Mouse (Mus musculus): ENCODE measurements around the gene Nat8f5.
"Not testable (repeated sequence)": the region's sequence is repeated elsewhere in the genome, so short reads cannot be mapped to it uniquely, and the experiment has no call there.

Nat8f5 gene

GRCm38 (mm10) chr6:85820837-85821236 is at the start of gene Nat8f5, which contains the start of gene Nat8f6:
Gene Nat8f5 (minus strand): TSS chr6:85820972.
Gene Nat8f6 (minus strand): TSS chr6:85820954.
- no peak for DNase-seq

- DNase-seq = not testable (repeated sequence)
Observed at GRCm38 (mm10) chr6:85869006-85869405, 48.2 kb upstream of the Nat8f5 start, which contains the start of gene Nat8f2. Gene Nat8f2 (minus strand): TSS chr6:85869158.

GRCm38 (mm10) chr6:85867726-85868690 is 47.2 kb upstream of the Nat8f5 start:
- no peak for DNase-seq

GRCm38 (mm10) chr6:85866995-85867394 is 46.2 kb upstream of the Nat8f5 start:
- DNase-seq = not testable (repeated sequence)

GRCm38 (mm10) chr6:85866166-85866565 is 45.4 kb upstream of the Nat8f5 start:
- DNase-seq = not testable (repeated sequence)

GRCm38 (mm10) chr6:85864900-85865639 is 44.3 kb upstream of the Nat8f5 start:
- not testable (repeated sequence) for DNase-seq

GRCm38 (mm10) chr6:85863840-85864239 is 43.1 kb upstream of the Nat8f5 start:
- no peak for DNase-seq

- no peak for DNase-seq
Observed at GRCm38 (mm10) chr6:85863136-85863535, 42.4 kb upstream of the Nat8f5 start.

- DNase-seq = no peak
Observed at GRCm38 (mm10) chr6:85862565-85862964, 41.8 kb upstream of the Nat8f5 start.

- no peak for DNase-seq
Observed at GRCm38 (mm10) chr6:85861247-85861646, 40.5 kb upstream of the Nat8f5 start.

GRCm38 (mm10) chr6:85856194-85856678 is 35.5 kb upstream of the Nat8f5 start:
- DNase-seq = no peak

GRCm38 (mm10) chr6:85853481-85853880 is 32.7 kb upstream of the Nat8f5 start:
- DNase-seq = no peak

GRCm38 (mm10) chr6:85851062-85851773 is 30.4 kb upstream of the Nat8f5 start:
- DNase-seq = no peak

- DNase-seq = no peak
Observed at GRCm38 (mm10) chr6:85849240-85849639, 28.5 kb upstream of the Nat8f5 start.

- DNase-seq = no peak
Observed at GRCm38 (mm10) chr6:85848140-85848539, 27.4 kb upstream of the Nat8f5 start.

GRCm38 (mm10) chr6:85846921-85847320 is 26.1 kb upstream of the Nat8f5 start:
- DNase-seq = no peak

GRCm38 (mm10) chr6:85843677-85844458 is 23.1 kb upstream of the Nat8f5 start:
- not testable (repeated sequence) for DNase-seq

GRCm38 (mm10) chr6:85839982-85840381 is 19.2 kb upstream of the Nat8f5 start:
- DNase-seq = no peak

GRCm38 (mm10) chr6:85838674-85839073 is 17.9 kb upstream of the Nat8f5 start:
- no peak for DNase-seq

GRCm38 (mm10) chr6:85837307-85837706 is 16.5 kb upstream of the Nat8f5 start:
- peak; percentile 5 to 8 for DNase-seq

- not testable (repeated sequence) for DNase-seq
Observed at GRCm38 (mm10) chr6:85836827-85837226, 16.1 kb upstream of the Nat8f5 start.

- not testable (repeated sequence) for DNase-seq
Observed at GRCm38 (mm10) chr6:85836098-85836497, 15.3 kb upstream of the Nat8f5 start.
